Mouse (Mus musculus) B cell, adult 2 months (primary cell): ENCODE measurements around the gene Gldc.
A peak's percentile ranks its signal among the peaks of the same experiment; 100 is the strongest.
"Not testable (repeated sequence)": the region's sequence is repeated elsewhere in the genome, so short reads cannot be mapped to it uniquely, and the experiment has no call there.

Experiments
- DNase-seq, 2 experiments: peaks; one replicate each; pipeline ENCODE4 v3.0.0; 2022

The Gldc gene

GRCm38 (mm10) chr19:30174919-30175571, at the start of gene Gldc:
Gldc (minus strand) TSS chr19:30175429.
- DNase-seq = no peak

DNA sequence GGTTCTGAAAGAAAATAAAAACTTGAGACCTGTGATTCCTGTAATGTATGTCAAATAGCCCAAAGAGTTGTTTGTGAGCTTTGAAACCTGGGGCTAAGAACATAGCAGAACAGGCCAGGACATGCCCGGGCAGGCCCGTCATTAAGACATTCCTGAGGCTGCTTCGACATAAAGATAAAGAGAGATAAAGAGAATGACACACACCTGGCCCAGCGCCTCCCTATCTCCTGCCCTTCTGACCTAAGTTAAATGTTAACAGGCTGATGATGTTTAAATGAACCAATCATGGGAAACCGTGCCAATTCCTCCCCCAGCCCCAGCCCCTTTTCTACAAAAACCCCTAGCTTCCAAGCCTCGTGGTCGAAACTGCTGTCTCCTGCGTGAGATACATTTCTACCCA, 47.4 kb upstream of the Gldc start:
- not testable (repeated sequence) for DNase-seq

- DNase-seq = peak; percentile 30 to 40
These were observed 42.1 kb upstream of the Gldc start for GRCm38 (mm10) chr19:30217335-30217734.

- DNase-seq = no peak
These were observed 41.0 kb upstream of the Gldc start for GRCm38 (mm10) chr19:30216186-30216585.

DNA sequence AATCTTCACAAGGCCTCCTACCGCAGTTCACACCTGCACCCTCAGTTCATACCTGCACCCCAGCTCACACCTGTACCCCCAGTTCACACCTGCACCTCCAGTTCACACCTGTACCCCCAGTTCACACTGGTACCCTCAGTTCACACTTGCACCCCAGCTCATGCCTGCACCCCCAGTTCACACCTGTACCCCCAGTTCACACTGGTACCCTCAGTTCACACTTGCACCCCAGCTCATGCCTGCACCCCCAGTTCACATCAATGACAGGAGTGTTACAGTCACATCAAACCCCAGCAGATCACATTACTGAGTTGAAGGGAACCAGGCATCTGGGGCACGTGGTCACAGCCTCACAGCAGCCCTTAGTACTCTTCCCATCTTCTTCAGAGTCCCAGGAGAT, 40.5 kb upstream of the Gldc start:
- not testable (repeated sequence) for DNase-seq

DNA sequence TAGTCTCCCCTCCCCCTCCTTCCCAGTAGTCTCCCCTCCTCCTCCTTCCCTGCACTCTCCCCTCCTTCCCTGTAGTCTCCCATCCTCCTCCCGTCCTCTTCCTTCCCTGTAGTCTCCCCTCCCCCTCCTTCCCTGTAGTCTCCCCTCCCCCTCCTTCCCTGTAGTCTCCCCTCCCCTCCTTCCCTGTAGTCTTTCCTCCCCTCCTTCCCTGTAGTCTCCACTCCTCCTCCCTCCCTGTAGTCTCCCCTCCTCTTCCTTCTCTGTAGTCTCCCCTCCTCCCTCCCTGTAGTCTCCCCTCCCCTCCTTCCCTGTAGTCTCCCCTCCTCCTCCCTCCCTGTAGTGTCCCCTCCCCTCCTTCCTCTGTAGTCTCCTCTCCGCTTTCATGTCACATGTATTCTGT, 38.8 kb upstream of the Gldc start:
- DNase-seq = no peak

DNA sequence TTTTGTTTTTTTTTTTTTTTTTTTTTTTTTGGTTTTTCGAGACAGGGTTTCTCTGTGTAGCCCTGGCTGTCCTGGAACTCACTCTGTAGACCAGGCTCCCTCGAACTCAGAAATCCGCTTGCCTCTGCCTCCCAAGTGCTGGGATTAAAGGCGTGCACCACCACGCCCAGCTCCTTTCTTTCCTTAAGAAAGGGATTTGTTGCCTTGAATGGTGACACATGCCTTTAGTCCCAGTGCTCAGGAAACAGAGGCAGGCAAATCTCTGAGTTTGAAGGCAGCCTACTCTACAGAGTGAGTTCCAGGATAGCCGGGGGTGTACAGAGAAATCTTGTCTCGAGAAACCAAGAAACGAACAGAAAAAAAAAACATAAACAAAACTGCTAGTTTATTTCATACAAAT, 33.8 kb upstream of the Gldc start:
- not testable (repeated sequence) for DNase-seq

- DNase-seq = no peak
These were observed 31.8 kb upstream of the Gldc start for GRCm38 (mm10) chr19:30206981-30207380.

- DNase-seq = no peak
These were observed 30.6 kb upstream of the Gldc start for GRCm38 (mm10) chr19:30205874-30206273.

GRCm38 (mm10) chr19:30205159-30205816, 30.1 kb upstream of the Gldc start:
- DNase-seq = peak; percentile 20 to 24

DNA sequence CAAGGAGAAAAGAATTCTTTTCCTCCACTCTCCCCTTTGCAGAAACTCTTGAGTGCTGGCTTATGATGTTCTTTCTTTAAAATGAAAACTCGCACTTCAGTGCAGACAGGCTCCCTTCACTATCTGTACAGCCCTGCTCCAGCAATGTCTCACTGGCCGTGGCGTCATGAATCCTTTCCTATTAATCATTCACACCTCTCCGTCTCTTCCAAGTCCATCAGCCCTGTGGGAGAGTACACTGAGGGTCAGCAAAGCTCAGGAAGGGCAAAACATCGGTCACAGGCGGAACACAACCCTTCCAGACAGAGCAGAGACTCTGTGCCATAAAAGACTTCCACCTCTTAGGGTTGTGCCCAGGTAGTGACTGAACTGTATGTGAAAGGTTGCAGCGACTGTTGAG, 26.9 kb upstream of the Gldc start:
- no peak for DNase-seq

DNA sequence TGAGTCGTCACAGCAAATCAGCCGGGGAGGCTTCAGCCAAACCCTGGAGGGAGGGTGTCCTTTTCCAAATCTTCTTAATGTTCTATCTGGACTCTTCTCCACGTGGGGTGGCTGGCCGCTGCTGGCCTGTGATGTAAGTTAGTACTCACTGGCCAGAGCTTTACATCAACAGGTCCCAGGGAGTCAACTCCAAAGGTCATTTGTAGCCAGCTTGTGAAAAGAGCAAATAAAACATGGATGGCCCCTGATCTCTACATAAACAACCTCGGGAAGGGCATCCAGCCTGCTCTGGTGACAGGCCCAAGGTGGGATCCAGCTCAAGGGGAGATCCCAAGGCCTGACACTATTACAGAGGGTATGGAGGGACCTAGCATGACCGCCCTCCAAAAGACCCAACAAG, 19.8 kb upstream of the Gldc start:
- no peak for DNase-seq

DNA sequence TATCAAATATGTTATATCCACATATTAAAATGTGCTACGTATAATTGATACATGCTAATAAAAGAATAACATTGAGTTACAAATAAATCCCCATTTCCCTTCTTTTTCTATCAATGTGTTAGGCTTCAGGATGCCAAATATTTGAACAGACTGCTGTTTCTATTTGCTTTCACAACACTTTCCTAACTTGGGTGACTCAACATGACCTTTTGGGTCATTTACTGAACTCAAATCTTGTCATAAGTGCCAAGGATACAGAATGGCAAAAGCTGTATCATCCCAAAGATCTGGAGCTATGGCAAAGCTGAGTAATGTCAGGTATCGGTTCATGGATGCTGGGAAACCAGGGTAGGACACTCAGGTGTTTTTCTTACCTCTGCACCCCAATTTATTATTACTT, 12.0 kb upstream of the Gldc start:
- no peak for DNase-seq

GRCm38 (mm10) chr19:30185536-30185935, 10.3 kb upstream of the Gldc start:
- DNase-seq = no peak

DNA sequence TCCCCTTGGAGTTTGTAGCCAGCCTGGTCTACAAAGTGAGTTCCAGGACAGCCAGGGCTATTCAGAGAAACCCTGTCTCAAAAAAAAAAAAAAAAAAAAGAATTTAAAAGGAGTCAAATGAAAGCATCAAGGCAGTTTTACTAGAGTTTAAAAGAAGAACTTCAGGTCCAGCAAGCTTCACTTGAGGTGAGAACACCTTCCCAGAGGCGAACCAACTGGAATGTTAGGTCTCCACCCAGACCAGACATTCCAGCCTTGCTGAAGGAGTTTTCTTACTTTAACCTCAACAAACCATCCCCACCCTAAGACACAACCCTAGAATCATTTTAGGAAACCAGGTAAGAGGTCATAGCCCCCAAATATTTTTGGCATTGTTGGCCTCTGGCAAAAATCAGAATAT, 4.8 kb upstream of the Gldc start:
- DNase-seq = no peak

DNA sequence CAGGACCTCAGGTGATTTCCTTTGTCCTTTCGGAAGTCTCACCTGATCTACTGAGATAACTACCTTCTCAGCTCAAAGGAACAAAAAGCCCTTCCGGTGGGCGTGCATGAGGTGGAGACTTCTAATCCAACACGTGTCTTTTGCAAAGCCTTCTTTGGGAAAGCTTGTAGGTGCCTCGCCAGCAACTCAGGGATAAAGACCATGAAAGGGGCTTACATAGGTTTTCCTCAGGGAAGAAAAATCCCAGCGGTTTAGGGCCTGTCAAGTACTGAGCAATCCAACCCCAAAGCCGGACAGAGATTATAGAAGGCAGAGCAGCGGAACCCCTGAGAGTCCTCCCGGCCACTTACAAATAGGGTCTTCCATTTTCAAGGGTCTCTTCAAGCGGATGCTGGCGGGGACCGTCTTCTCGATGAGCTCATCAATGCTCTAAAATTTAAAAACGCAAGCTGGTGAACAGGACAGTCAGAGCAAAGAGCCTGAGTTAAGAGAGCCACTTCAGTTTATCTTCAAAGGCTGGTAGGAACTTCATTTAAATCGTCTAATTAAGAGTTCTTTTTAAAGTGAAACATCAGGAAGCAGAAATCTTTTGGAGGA, 1.1 kb downstream of the Gldc start:
- DNase-seq = no peak

GRCm38 (mm10) chr19:30171346-30172055, 3.7 kb downstream of the Gldc start:
- DNase-seq = no peak

DNA sequence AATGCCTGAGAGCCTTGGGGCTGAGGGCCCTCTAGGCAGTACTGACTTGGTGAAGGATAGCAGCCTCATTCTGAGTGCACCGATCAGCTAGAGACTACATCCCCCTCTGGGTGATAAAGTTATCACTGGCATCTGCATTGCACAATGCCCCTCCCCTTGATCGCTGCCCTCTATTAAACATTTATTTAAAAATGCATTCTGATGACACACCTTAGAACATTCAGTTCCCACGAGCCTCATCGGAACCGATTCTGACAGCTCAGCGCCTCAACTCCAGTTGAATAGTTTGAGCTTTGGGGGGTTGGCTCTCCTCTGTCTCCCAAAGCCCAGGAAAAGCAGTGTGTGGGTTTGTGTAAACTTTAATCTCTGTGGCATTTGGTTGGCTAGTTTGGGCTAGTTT, 4.9 kb downstream of the Gldc start:
- no peak for DNase-seq

- DNase-seq = no peak
These were observed 8.3 kb downstream of the Gldc start for GRCm38 (mm10) chr19:30166801-30167505.

GRCm38 (mm10) chr19:30164228-30164627, 11.0 kb downstream of the Gldc start:
- no peak for DNase-seq

DNA sequence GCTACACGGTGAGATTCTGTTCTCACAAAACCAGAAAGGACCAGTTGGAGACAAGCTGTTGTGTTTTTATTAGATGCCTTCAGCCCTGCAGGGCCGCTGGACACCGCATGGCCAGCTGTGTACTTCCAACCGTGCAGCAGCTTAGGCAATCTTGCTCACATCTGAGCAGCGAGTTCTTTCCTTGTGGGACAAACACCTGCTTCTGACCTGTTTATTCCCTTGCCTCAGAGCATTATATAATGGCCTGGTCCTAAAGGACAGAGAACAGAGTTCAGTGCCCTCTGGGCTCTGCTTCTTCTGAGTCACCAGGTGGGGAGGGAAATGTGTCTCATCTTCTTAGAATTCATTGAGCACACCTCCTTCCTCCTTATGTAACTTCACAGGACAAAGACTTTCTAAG, 12.4 kb downstream of the Gldc start:
- no peak for DNase-seq

GRCm38 (mm10) chr19:30160021-30160420, 15.2 kb downstream of the Gldc start:
- no peak for DNase-seq

GRCm38 (mm10) chr19:30158189-30158588, 17.0 kb downstream of the Gldc start:
- no peak for DNase-seq
